Mouse (Mus musculus) heart, adult 18-20 months (tissue): ENCODE results near the gene Cln3. TPM values are rescaled to one million over a fixed set of nuclear protein-coding genes. Genes with fewer than 3 reads are reported as not detected.

Experiments
- DNase-seq, 2 experiments: peaks; one replicate each; pipeline ENCODE4 v3.0.0; 2021 to 2022; ENCODE audit warnings: mixed read lengths in 1 of 2
- microRNA-seq, 2 experiments: library from miRNA; unstranded; fragments of <30 nt; microRNA quantifications; one replicate each; pipeline ENCODE4 v1.2.0; 2022
- total RNA-seq, 2 experiments: library from RNA; stranded (reverse); gene quantifications; 2 replicates each; pipeline ENCODE4 v1.2.3; 2021

Cln3 gene
- total RNA-seq, 2 experiments from 2014 or later = 9.0 to 17.9 TPM

DNA sequence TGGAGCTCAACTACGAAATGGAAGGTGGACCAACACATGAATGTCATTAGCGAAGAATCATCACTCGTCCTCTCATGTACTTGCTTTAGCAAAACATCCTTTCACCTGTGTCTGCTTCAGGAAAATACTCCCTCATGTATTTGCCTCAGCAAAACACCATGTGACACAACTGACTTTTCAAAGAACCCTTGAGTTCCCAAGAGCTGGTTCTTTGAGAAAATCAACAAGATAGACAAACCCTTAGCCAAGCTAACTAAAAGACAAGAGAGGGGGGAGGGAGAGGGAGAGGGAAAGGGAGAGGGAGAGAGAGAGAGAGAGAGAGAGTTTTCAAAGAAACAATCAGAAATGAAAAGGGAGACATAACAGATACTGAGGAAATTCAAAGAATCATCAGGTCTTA is 62.3 kb downstream of the Cln3 start:
- DNase-seq = no peak

Small RNA genes within 50 kb of the gene (microRNA-seq; reads per million reads assigned to microRNA genes)
- gene Mir7059 = 0 to 0.27 reads per million in 2 experiments

Other genes with a start within 250 kb of the Cln3 start
- 1 to 10 TPM in 1 of 2 experiments, under 1 TPM in 1; 0.52 to 5.7 TPM for gene Lat, start 216.2 kb downstream of the Cln3 start, total RNA-seq
- gene Spns1, start 208.4 kb downstream of the Cln3 start, total RNA-seq = 10 to 100 TPM; 24.8 to 25.8 TPM
- gene Nfatc2ip, start 189.1 kb downstream of the Cln3 start, total RNA-seq = 1 to 10 TPM; 3.8 to 3.9 TPM
- gene Cd19, start 170.9 kb downstream of the Cln3 start, total RNA-seq = 1 to 10 TPM in 1 of 2 experiments, under 1 TPM in 1; 0.32 to 4.2 TPM
- gene Rabep2, start 157.1 kb downstream of the Cln3 start, total RNA-seq = 1 to 10 TPM; 5.5 to 7.5 TPM
- gene Atp2a1, start 122.7 kb downstream of the Cln3 start, total RNA-seq = under 1 TPM; 0.87 TPM
- gene Sh2b1, start 110.4 kb downstream of the Cln3 start, total RNA-seq = 10 to 100 TPM; 40.9 to 45.1 TPM
- gene Tufm, start 98.5 kb downstream of the Cln3 start, total RNA-seq = 100 to 1,000 TPM; 286 to 355 TPM
- 10 to 100 TPM; 33.0 to 37.1 TPM for gene Atxn2l, start 82.4 kb downstream of the Cln3 start, total RNA-seq
- gene Eif3c, start 19.4 kb downstream of the Cln3 start, total RNA-seq = 100 to 1,000 TPM; 142 to 148 TPM
- gene Apobr, start 875 bp downstream of the Cln3 start, total RNA-seq = under 1 TPM; 0.23 to 0.79 TPM
- not detected for gene Il27, start 9.1 kb upstream of the Cln3 start, total RNA-seq
- gene Nupr1, start 45.0 kb upstream of the Cln3 start, total RNA-seq = 1 to 10 TPM; 6.1 to 8.0 TPM
- 10 to 100 TPM; 24.8 to 26.5 TPM for gene Sgf29, start 63.5 kb upstream of the Cln3 start, total RNA-seq
- gene Sult1a1, start 90.6 kb upstream of the Cln3 start, total RNA-seq = 10 to 100 TPM; 31.1 to 44.0 TPM
- 10 to 100 TPM; 60.1 to 60.4 TPM for gene Bola2, start 109.6 kb upstream of the Cln3 start, total RNA-seq
- 1 to 10 TPM; 3.7 to 4.1 TPM for gene Slx1b, start 110.0 kb upstream of the Cln3 start, total RNA-seq
- gene Coro1a, start 122.0 kb upstream of the Cln3 start, total RNA-seq = 10 to 100 TPM in 1 of 2 experiments, 1 to 10 TPM in 1; 9.3 to 28.6 TPM
- 10 to 100 TPM; 37.2 to 46.7 TPM for gene Mapk3, start 173.8 kb upstream of the Cln3 start, total RNA-seq
- gene Gdpd3, start 180.5 kb upstream of the Cln3 start, total RNA-seq = 1 to 10 TPM in 1 of 2 experiments, under 1 TPM in 1; 0.27 to 1.6 TPM
- gene Ypel3, start 191.1 kb upstream of the Cln3 start, total RNA-seq = 10 to 100 TPM; 43.4 to 73.3 TPM
- under 1 TPM; 0.27 to 0.64 TPM for gene Tbx6, start 195.7 kb upstream of the Cln3 start, total RNA-seq
- gene Ppp4c, start 206.7 kb upstream of the Cln3 start, total RNA-seq = 10 to 100 TPM; 35.6 to 39.0 TPM
- gene Fam57b, start 211.9 kb upstream of the Cln3 start, total RNA-seq = 1 to 10 TPM; 8.4 to 8.6 TPM
- not detected for gene 4930451I11Rik, start 245.8 kb upstream of the Cln3 start, total RNA-seq